Mouse (Mus musculus) hindbrain, postnatal 0 days (tissue): ENCODE measurements around the gene Huwe1. TPM values are rescaled to one million over a fixed set of nuclear protein-coding genes. Genes with fewer than 3 reads are reported as not detected.
A peak's percentile ranks its signal among the peaks of the same experiment; 100 is the strongest.

ENCODE experiments used
- ATAC-seq: fragments of 200-750 bp; cut with Nextera tagmentation; 2 replicates; pipeline ENCODE4 v1.8.0; 2017; ENCODE audit warnings: mild to moderate bottlenecking, moderate TSS enrichment, moderate library complexity
- DNase-seq: peaks from one replicate; pipeline ENCODE4 v3.0.0-alpha.2; 2015; ENCODE audit warnings: low spot score
- H3K27ac ChIP-seq: fragments of 300-500 bp; sonication (generic); 2 replicates; pipeline ENCODE4 v1.5.1; 2014; ENCODE audit warnings: mild to moderate bottlenecking
- H3K27me3 ChIP-seq: fragments of 300-500 bp; sonication (generic); 2 replicates; pipeline ENCODE4 v1.6.1; 2014; ENCODE audit warnings: low read length, mixed read lengths; ENCODE audit not compliant: insufficient read depth
- H3K36me3 ChIP-seq: fragments of 300-500 bp; sonication (generic); 2 replicates; pipeline ENCODE4 v1.6.1; 2014; ENCODE audit warnings: low read length, mixed read lengths; ENCODE audit not compliant: insufficient read depth
- H3K4me1 ChIP-seq: fragments of 300-500 bp; sonication (generic); 2 replicates; pipeline ENCODE4 v1.6.1; 2014; ENCODE audit warnings: antibody characterized with exemption, low read length, mixed read lengths; ENCODE audit not compliant: insufficient read depth
- H3K4me2 ChIP-seq: fragments of 300-500 bp; sonication (generic); 2 replicates; pipeline ENCODE4 v1.6.1; 2014; ENCODE audit warnings: low read depth, mild to moderate bottlenecking, low read length, moderate library complexity, mixed read lengths
- H3K4me3 ChIP-seq: fragments of 300-500 bp; sonication (generic); 2 replicates; pipeline ENCODE4 v1.5.1; 2014; ENCODE audit warnings: low read length
- H3K9ac ChIP-seq: fragments of 300-500 bp; sonication (generic); replicated peaks from 2 replicates; pipeline ENCODE4 v1.6.1; 2014; ENCODE audit warnings: mild to moderate bottlenecking, low read length, moderate library complexity, mixed read lengths
- H3K9me3 ChIP-seq: fragments of 300-500 bp; sonication (generic); 2 replicates; pipeline ENCODE4 v1.6.1; 2016; ENCODE audit warnings: low read length, mixed read lengths
- CTCF ChIP-seq: IDR thresholded peaks from 2 replicates; pipeline ENCODE4 v1.5.1; 2016; ENCODE audit warnings: antibody characterized with exemption, control low read depth, low read depth
- WGBS: fragments of 180-500 bp; shearing (Covaris S2); extraction: QIAGEN DNeasy Blood & Tissue Kit; methylation state at CpG from one replicate; pipeline ENCODE4 v1.1.7; 2014; 5-methylcytosine and 5-hydroxymethylcytosine counted together
- polyA plus RNA-seq: library from polyadenylated mRNA; unstranded; fragments of >200 nt; fragmentation: Nextera tagmentation; extraction: Ambion mirVana; gene quantifications from 2 replicates; pipeline ENCODE4 v1.2.1, GENCODE M21; 2015
- total RNA-seq: library from RNA; depleted of rRNA; stranded (reverse); fragments of >200 nt; gene quantifications from 2 replicates; pipeline ENCODE4 v1.2.3, GENCODE M21; 2014

The Huwe1 gene
- total and polyA plus RNA-seq, 2 experiments from 2014 or later: 36.1 to 131 TPM

GRCm38 (mm10) chrX:151802956-151803776 is 2.6 kb downstream of the Huwe1 start:
- ATAC-seq: peak; percentile 94

GRCm38 (mm10) chrX:151803777-151804101 is 3.1 kb downstream of the Huwe1 start:
- Histone ChIP-seq H3K27me3 (no peaks in the 10 kb centered on the region), H3K4me2 (peak overlapping the region; percentile 65), H3K9ac (peak overlapping the region; percentile 65), H3K4me1 (no peaks in the 10 kb centered on the region), H3K4me3 (peak overlapping the region; percentile 49), H3K36me3 (no peaks in the 10 kb centered on the region), H3K27ac (peak overlapping the region; percentile 94), H3K9me3 (no peaks in the 10 kb centered on the region)
- ATAC-seq: peak; percentile 48
- DNase-seq: peak; percentile 66
- WGBS: 29% methylated on average over 20 of the region's 20 CpGs
- TF ChIP-seq CTCF: no peak; the same call in 1 of the 2 replicates

More at GRCm38 (mm10) chrX:151802956-151803776, 2.6 kb downstream of the Huwe1 start:
- 0 out of 2 replicates have a peak, but pooled peaks have one; percentile 1 for TF ChIP-seq CTCF
- peak overlapping the region; percentile 65 for H3K9ac ChIP-seq
- H3K36me3 ChIP-seq: no peaks in the 10 kb centered on the region
- H3K4me1 ChIP-seq: no peaks in the 10 kb centered on the region
- no peaks in the 10 kb centered on the region for H3K27me3 ChIP-seq
- H3K9me3 ChIP-seq: no peaks in the 10 kb centered on the region
- WGBS: 34% methylated on average over 76 of the region's 77 CpGs
- H3K4me2 ChIP-seq: peak overlapping the region; percentile 65
- H3K27ac ChIP-seq: peak overlapping the region; percentile 94
- peak overlapping the region; percentile 49 for H3K4me3 ChIP-seq
- DNase-seq: peak; percentile 98

GRCm38 (mm10) chrX:151804388-151804787 is 3.8 kb downstream of the Huwe1 start:
- Histone ChIP-seq H3K27ac (peak overlapping the region; percentile 94; the same call in 1 of the 2 replicates), H3K9me3 (no peaks in the 10 kb centered on the region), H3K4me2 (peak overlapping the region; percentile 65), H3K4me3 (peak overlapping the region; percentile 49), H3K27me3 (no peaks in the 10 kb centered on the region), H3K4me1 (no peaks in the 10 kb centered on the region), H3K36me3 (no peaks in the 10 kb centered on the region), H3K9ac (peak overlapping the region; percentile 65)
- DNase-seq (no peak), ATAC-seq (no peak)
- 37% methylated on average over 9 of the region's 9 CpGs for WGBS
- no peak for TF ChIP-seq CTCF

GRCm38 (mm10) chrX:151811481-151811880 is 10.9 kb downstream of the Huwe1 start:
- Histone ChIP-seq H3K36me3 (no peaks in the 10 kb centered on the region), H3K9me3 (no peaks in the 10 kb centered on the region), H3K4me1 (no peaks in the 10 kb centered on the region), H3K27ac (no peak overlapping the region), H3K4me3 (no peak overlapping the region), H3K4me2 (no peak overlapping the region), H3K9ac (no peak overlapping the region), H3K27me3 (no peaks in the 10 kb centered on the region)
- 73% methylated on average over 6 of the region's 6 CpGs for WGBS
- DNase-seq (peak; percentile 1), ATAC-seq (no peak)
- TF ChIP-seq CTCF: no peak

DNA sequence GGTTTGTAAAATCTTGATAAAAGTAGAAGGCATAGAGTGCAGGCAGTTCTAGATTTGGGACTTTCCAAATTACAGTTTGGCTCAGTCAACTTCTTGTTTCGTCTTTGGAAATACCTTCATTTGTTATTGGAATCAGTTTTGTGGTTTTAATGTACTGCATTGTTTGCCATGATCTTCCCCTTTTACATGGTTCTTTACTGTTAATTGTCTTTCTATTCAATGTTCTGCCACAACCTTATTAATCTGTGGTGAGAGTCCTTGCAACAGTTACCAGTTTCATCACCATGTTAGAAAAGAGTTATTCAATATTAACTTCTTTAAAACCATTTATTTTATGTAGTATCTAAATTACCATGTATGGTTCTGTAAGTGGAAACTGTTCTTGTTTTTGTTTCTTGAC is 13.0 kb downstream of the Huwe1 start:
- DNase-seq (no peak), ATAC-seq (no peak)
- Histone ChIP-seq H3K27ac (no peak overlapping the region), H3K36me3 (no peaks in the 10 kb centered on the region), H3K4me1 (no peaks in the 10 kb centered on the region), H3K4me3 (no peak overlapping the region), H3K4me2 (no peak overlapping the region), H3K9ac (no peak overlapping the region), H3K27me3 (no peaks in the 10 kb centered on the region), H3K9me3 (no peaks in the 10 kb centered on the region)
- no peak for TF ChIP-seq CTCF
- 76% methylated on average over 1 of the region's 1 CpGs for WGBS

DNA sequence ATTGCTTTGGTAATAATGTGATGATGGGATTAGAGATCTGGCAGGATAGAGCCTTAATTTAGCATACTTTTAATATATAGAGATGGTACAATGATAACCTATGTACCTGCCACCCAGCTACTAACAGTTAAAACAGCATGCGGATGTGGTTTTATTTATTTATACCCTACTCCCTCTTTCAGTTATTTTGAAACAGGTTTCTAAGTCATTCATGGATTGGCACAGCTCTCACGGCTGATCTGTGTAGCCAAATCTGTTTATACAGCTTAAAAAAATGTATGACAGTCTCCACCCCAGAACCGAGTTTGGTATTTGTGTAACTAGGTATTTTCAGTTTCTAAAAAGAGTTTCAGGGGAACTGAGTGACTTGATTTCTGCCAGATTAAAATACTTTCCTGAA is 17.1 kb downstream of the Huwe1 start:
- ATAC-seq: no peak
- H3K27ac ChIP-seq: no peak overlapping the region
- H3K4me2 ChIP-seq: no peak overlapping the region
- no peaks in the 10 kb centered on the region for H3K27me3 ChIP-seq
- TF ChIP-seq CTCF: no peak
- no peaks in the 10 kb centered on the region for H3K36me3 ChIP-seq
- no peaks in the 10 kb centered on the region for H3K4me1 ChIP-seq
- H3K4me3 ChIP-seq: no peak overlapping the region
- H3K9me3 ChIP-seq: no peaks in the 10 kb centered on the region
- 77% methylated on average over 3 of the region's 3 CpGs for WGBS
- H3K9ac ChIP-seq: no peak overlapping the region
- no peak for DNase-seq

DNA sequence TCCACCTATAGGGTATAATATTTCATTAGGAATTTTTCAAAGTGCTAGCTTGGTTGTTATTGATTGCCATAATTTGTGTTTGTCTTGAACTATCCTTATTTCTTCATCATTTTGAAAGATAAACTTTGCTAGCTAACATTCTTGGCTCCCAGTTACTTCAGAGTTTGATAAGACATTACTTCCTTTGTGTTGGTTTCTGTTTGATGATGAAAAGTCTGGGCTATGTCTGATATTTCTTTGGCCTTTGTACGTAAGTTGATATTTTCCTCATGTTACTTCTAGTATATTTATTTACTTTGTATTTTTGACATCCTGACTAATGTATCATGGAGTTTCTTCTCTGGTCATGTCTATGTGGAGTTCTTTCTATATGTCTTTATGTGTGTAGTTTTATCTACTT is 28.4 kb downstream of the Huwe1 start:
- Histone ChIP-seq H3K4me2 (no peak overlapping the region), H3K9ac (no peak overlapping the region), H3K27me3 (no peaks in the 10 kb centered on the region), H3K27ac (no peak overlapping the region), H3K36me3 (no peaks in the 10 kb centered on the region), H3K4me3 (no peak overlapping the region), H3K9me3 (no peaks in the 10 kb centered on the region), H3K4me1 (no peaks in the 10 kb centered on the region)
- no peak for TF ChIP-seq CTCF
- ATAC-seq (no peak), DNase-seq (no peak)
- 88% methylated on average over 1 of the region's 1 CpGs for WGBS
